Mouse (Mus musculus) hindbrain, postnatal 0 days (tissue): ENCODE measurements around the gene Gm20662. TPM values are rescaled to one million over a fixed set of nuclear protein-coding genes. Genes with fewer than 3 reads are reported as not detected.
A peak's percentile ranks its signal among the peaks of the same experiment; 100 is the strongest.

Experiments
- ATAC-seq: fragments of 200-750 bp; cut with Nextera tagmentation; 2 replicates; pipeline ENCODE4 v1.8.0; 2017; ENCODE audit warnings: mild to moderate bottlenecking, moderate TSS enrichment, moderate library complexity
- DNase-seq: peaks from one replicate; pipeline ENCODE4 v3.0.0-alpha.2; 2015; ENCODE audit warnings: low spot score
- H3K27ac ChIP-seq: fragments of 300-500 bp; sonication (generic); 2 replicates; pipeline ENCODE4 v1.5.1; 2014; ENCODE audit warnings: mild to moderate bottlenecking
- H3K27me3 ChIP-seq: fragments of 300-500 bp; sonication (generic); 2 replicates; pipeline ENCODE4 v1.6.1; 2014; ENCODE audit warnings: low read length, mixed read lengths; ENCODE audit not compliant: insufficient read depth
- H3K36me3 ChIP-seq: fragments of 300-500 bp; sonication (generic); 2 replicates; pipeline ENCODE4 v1.6.1; 2014; ENCODE audit warnings: low read length, mixed read lengths; ENCODE audit not compliant: insufficient read depth
- H3K4me1 ChIP-seq: fragments of 300-500 bp; sonication (generic); 2 replicates; pipeline ENCODE4 v1.6.1; 2014; ENCODE audit warnings: antibody characterized with exemption, low read length, mixed read lengths; ENCODE audit not compliant: insufficient read depth
- H3K4me2 ChIP-seq: fragments of 300-500 bp; sonication (generic); 2 replicates; pipeline ENCODE4 v1.6.1; 2014; ENCODE audit warnings: low read depth, mild to moderate bottlenecking, low read length, moderate library complexity, mixed read lengths
- H3K4me3 ChIP-seq: fragments of 300-500 bp; sonication (generic); 2 replicates; pipeline ENCODE4 v1.5.1; 2014; ENCODE audit warnings: low read length
- H3K9ac ChIP-seq: fragments of 300-500 bp; sonication (generic); replicated peaks from 2 replicates; pipeline ENCODE4 v1.6.1; 2014; ENCODE audit warnings: mild to moderate bottlenecking, low read length, moderate library complexity, mixed read lengths
- H3K9me3 ChIP-seq: fragments of 300-500 bp; sonication (generic); 2 replicates; pipeline ENCODE4 v1.6.1; 2016; ENCODE audit warnings: low read length, mixed read lengths
- CTCF ChIP-seq: IDR thresholded peaks from 2 replicates; pipeline ENCODE4 v1.5.1; 2016; ENCODE audit warnings: antibody characterized with exemption, control low read depth, low read depth
- WGBS: fragments of 180-500 bp; shearing (Covaris S2); extraction: QIAGEN DNeasy Blood & Tissue Kit; methylation state at CpG from one replicate; pipeline ENCODE4 v1.1.7; 2014; 5-methylcytosine and 5-hydroxymethylcytosine counted together
- polyA plus RNA-seq: library from polyadenylated mRNA; unstranded; fragments of >200 nt; fragmentation: Nextera tagmentation; extraction: Ambion mirVana; gene quantifications from 2 replicates; pipeline ENCODE4 v1.2.1, GENCODE M21; 2015
- total RNA-seq: library from RNA; depleted of rRNA; stranded (reverse); fragments of >200 nt; gene quantifications from 2 replicates; pipeline ENCODE4 v1.2.3, GENCODE M21; 2014

The Gm20662 gene
- total and polyA plus RNA-seq, 2 experiments from 2014 or later = 3.3 TPM; not detected in 1

- no peak overlapping the region for H3K27ac ChIP-seq
- 84% methylated on average over 6 of the region's 6 CpGs for WGBS
- DNase-seq (no peak), ATAC-seq (no peak)
- no peaks in the 10 kb centered on the region; the same call in 1 of the 2 replicates for H3K36me3 ChIP-seq
- H3K4me1 ChIP-seq = no peaks in the 10 kb centered on the region; the same call in 1 of the 2 replicates
- H3K9me3 ChIP-seq = no peaks in the 10 kb centered on the region
- no peak overlapping the region for H3K9ac ChIP-seq
- no peak overlapping the region for H3K4me2 ChIP-seq
- no peak overlapping the region for H3K4me3 ChIP-seq
- no peaks in the 10 kb centered on the region for H3K27me3 ChIP-seq
- no peak for TF ChIP-seq CTCF
Observed at GRCm38 (mm10) chr9:107955613-107956289, 40.4 kb upstream of the Gm20662 start.

- WGBS = 27% methylated on average over 6 of the region's 6 CpGs
- Histone ChIP-seq H3K4me2 (no peak overlapping the region), H3K27ac (no peak overlapping the region), H3K9ac (no peak overlapping the region), H3K4me3 (no peak overlapping the region), H3K27me3 (no peaks in the 10 kb centered on the region), H3K9me3 (no peaks in the 10 kb centered on the region), H3K36me3 (no peaks in the 10 kb centered on the region; the same call in 1 of the 2 replicates), H3K4me1 (peaks cover 6% of the 10 kb centered on the region)
- TF ChIP-seq CTCF = no peak
- DNase-seq (no peak), ATAC-seq (no peak)
Observed at GRCm38 (mm10) chr9:107957141-107957540, 39.0 kb upstream of the Gm20662 start.

- peaks cover 7% of the 10 kb centered on the region for H3K4me1 ChIP-seq
- H3K27me3 ChIP-seq = no peaks in the 10 kb centered on the region
- no peak overlapping the region for H3K9ac ChIP-seq
- H3K27ac ChIP-seq = 0 out of 2 replicates have a peak overlapping the region, but pooled peaks have one; percentile 87
- no peak overlapping the region for H3K4me3 ChIP-seq
- 68% methylated on average over 6 of the region's 6 CpGs for WGBS
- no peak overlapping the region for H3K4me2 ChIP-seq
- H3K9me3 ChIP-seq = no peaks in the 10 kb centered on the region
- no peak for TF ChIP-seq CTCF
- ATAC-seq (no peak), DNase-seq (no peak)
- H3K36me3 ChIP-seq = no peaks in the 10 kb centered on the region; the same call in 1 of the 2 replicates
Observed at GRCm38 (mm10) chr9:107959896-107960295, 36.3 kb upstream of the Gm20662 start.

GRCm38 (mm10) chr9:107960928-107961327, 35.2 kb upstream of the Gm20662 start:
- H3K9ac ChIP-seq = no peak overlapping the region
- ATAC-seq = no peak
- DNase-seq = no peak
- H3K36me3 ChIP-seq = no peaks in the 10 kb centered on the region; the same call in 1 of the 2 replicates
- H3K9me3 ChIP-seq = no peaks in the 10 kb centered on the region
- TF ChIP-seq CTCF = peak; percentile 22; the same call in 1 of the 2 replicates
- H3K4me3 ChIP-seq = no peak overlapping the region
- peak overlapping the region; percentile 33; the same call in 1 of the 2 replicates for H3K4me2 ChIP-seq
- peak overlapping the region; percentile 87 for H3K27ac ChIP-seq
- H3K27me3 ChIP-seq = no peaks in the 10 kb centered on the region
- H3K4me1 ChIP-seq = peaks cover 7% of the 10 kb centered on the region
- WGBS = 76% methylated on average over 4 of the region's 4 CpGs

GRCm38 (mm10) chr9:107961351-107961762, 34.8 kb upstream of the Gm20662 start:
- ATAC-seq (peak; percentile 54; the same call in 1 of the 2 replicates), DNase-seq (peak; percentile 81)
- 58% methylated on average over 10 of the region's 10 CpGs for WGBS
- no peaks in the 10 kb centered on the region; the same call in 1 of the 2 replicates for H3K36me3 ChIP-seq
- no peaks in the 10 kb centered on the region for H3K9me3 ChIP-seq
- H3K27ac ChIP-seq = peak overlapping the region; percentile 87
- H3K4me2 ChIP-seq = peak overlapping the region; percentile 33; the same call in 1 of the 2 replicates
- no peak overlapping the region for H3K9ac ChIP-seq
- TF ChIP-seq CTCF = no peak
- H3K4me3 ChIP-seq = no peak overlapping the region
- H3K27me3 ChIP-seq = no peaks in the 10 kb centered on the region
- peaks cover 7% of the 10 kb centered on the region for H3K4me1 ChIP-seq

GRCm38 (mm10) chr9:107961881-107962280, 34.3 kb upstream of the Gm20662 start:
- WGBS = 35% methylated on average over 5 of the region's 5 CpGs
- Histone ChIP-seq H3K4me2 (no peak overlapping the region), H3K9ac (no peak overlapping the region; the same call in 1 of the 2 replicates), H3K27me3 (no peaks in the 10 kb centered on the region), H3K9me3 (no peaks in the 10 kb centered on the region), H3K4me1 (peaks cover 7% of the 10 kb centered on the region), H3K36me3 (no peaks in the 10 kb centered on the region; the same call in 1 of the 2 replicates), H3K27ac (peak overlapping the region; percentile 87), H3K4me3 (no peak overlapping the region)
- TF ChIP-seq CTCF = peak; percentile 67
- DNase-seq (peak; percentile 76), ATAC-seq (peak; percentile 61)

GRCm38 (mm10) chr9:107962916-107963315, 33.2 kb upstream of the Gm20662 start:
- Histone ChIP-seq H3K36me3 (no peaks in the 10 kb centered on the region), H3K4me1 (peaks cover 7% of the 10 kb centered on the region), H3K4me3 (no peak overlapping the region), H3K27ac (no peak overlapping the region), H3K27me3 (no peaks in the 10 kb centered on the region), H3K9ac (no peak overlapping the region), H3K4me2 (no peak overlapping the region), H3K9me3 (no peaks in the 10 kb centered on the region)
- no peak for TF ChIP-seq CTCF
- ATAC-seq (no peak), DNase-seq (no peak)
- whole genome bisulfite sequencing = 96% methylated on average over 9 of the region's 9 CpGs
